Mouse (Mus musculus) G1E (cell line): Measurements from ENCODE around the gene Slc25a5.

Experiments
- CTCF ChIP-seq: IDR thresholded peaks from 2 replicates; pipeline ENCODE4 v1.5.1; 2012; ENCODE audit warnings: low read depth, low read length, inconsistent platforms, mixed read lengths
- TAL1 ChIP-seq: conservative IDR thresholded peaks from 2 replicates; pipeline ENCODE4 v1.6.1; 2012; ENCODE audit warnings: low read depth, low read length, inconsistent platforms, mixed read lengths

DNA sequence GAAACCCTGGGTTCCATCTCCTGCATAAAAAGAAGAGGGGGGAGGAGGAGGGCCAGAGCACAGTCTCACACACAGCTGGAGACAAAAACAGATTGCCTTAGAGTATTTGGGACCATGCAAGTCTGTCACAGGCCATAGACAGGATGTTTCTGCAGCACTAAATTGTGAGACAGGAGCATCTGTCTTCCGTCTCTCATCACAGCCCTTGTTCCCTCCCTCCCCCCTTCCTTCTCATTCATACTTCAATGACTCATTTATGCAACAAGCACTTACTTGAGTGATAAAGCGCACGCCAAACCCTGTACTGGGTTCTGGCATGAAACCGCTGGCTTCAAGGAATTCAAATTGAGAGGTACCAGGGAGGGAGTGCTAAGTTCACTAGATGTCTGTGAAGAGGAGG is 36.2 kb downstream of the Slc25a5 start:
- TF ChIP-seq CTCF (no peak), TAL1 (no peak)
